Comparison of ENCODE assay signal across 11 mouse cellular contexts in the genomic region with DNA sequence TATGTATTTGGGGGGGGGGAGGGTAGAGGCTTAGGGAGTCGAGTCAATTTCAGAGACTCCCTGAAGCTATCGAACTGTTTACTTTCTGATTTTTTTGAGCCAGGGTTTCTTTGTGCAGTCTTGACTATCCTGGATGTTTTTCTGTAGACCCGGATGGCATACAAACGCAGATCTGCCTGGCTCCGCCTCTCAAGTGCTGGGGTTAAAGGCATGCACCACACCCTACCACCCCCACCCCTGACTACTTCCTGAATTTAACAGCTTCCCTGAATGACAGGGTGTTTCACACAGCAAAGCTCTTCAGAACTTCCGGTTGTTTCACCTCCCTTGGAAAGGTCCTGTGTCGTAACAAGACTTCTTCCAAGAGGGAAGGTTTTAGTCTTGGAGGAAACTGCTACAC. TPM values are rescaled to one million over a fixed set of nuclear protein-coding genes. Genes with fewer than 3 reads are reported as not detected.
DNase-seq lines count a peak whose midpoint lies in the region; ATAC-seq lines count a peak whose summit lies in the region.
"Had no signal": no experiment of that assay in that cellular context is flagged by ENCODE, and none has a peak within 500 bp of the region (broad histone marks: within the 10 kb centered on the region; RNA-seq: fewer than 3 reads in every experiment).

No protein-coding gene starts in this region.

- H3K27me3 ChIP-seq in kidney, embryonic 16.5 days (ENCODE audit: insufficient read depth, low read length) = no peaks in the 10 kb centered on the region; the same call in 1 of the 2 replicates
- H3K27me3 ChIP-seq: heart, embryonic 15.5 days; neural tube, embryonic 12.5 days had no signal

- no peak overlapping the region for H3K4me2 ChIP-seq in kidney, embryonic 16.5 days (replicated peaks; ENCODE audit: low read depth, low read length)
- H3K4me2 ChIP-seq: heart, embryonic 15.5 days; neural tube, embryonic 12.5 days had no signal

- H3K27ac ChIP-seq in kidney, embryonic 16.5 days (ENCODE audit: low read length) = no peak overlapping the region
- H3K27ac ChIP-seq: heart, embryonic 15.5 days; neural tube, embryonic 12.5 days had no signal

- WGBS in kidney, embryonic 16.5 days = 61% methylated on average over 7 of the region's 7 CpGs

- no peak overlapping the region for H3K9ac ChIP-seq in kidney, embryonic 16.5 days (replicated peaks; ENCODE audit: low read length)
- H3K9ac ChIP-seq: heart, embryonic 15.5 days; neural tube, embryonic 12.5 days had no signal

- no peak for ATAC-seq in kidney, embryonic 16.5 days (ENCODE audit: low FRiP score, low TSS enrichment)
- peak; percentile 84 to 92; a peak in 3 of 4 replicates for ATAC-seq in hematopoietic stem cell, adult 5-6 weeks (replicated peaks in 1 of 2; ENCODE audit: insufficient read depth in 1 of 2, low FRiP score in 2 of 2, low TSS enrichment in 1 of 2, low read depth in 1 of 2, poor library complexity in 2 of 2, severe bottlenecking in 2 of 2)

- intact Hi-C loops in left cerebral cortex, postnatal 25 days (cut with DNase I) = no loop called here

- no peaks in the 10 kb centered on the region for H3K36me3 ChIP-seq in kidney, embryonic 16.5 days (ENCODE audit: insufficient read depth, low read length)
- H3K36me3 ChIP-seq: heart, embryonic 15.5 days; neural tube, embryonic 12.5 days had no signal

- H3K4me3 ChIP-seq in kidney, embryonic 16.5 days (ENCODE audit: low read length) = no peak overlapping the region
- H3K4me3 ChIP-seq: heart, embryonic 15.5 days; neural tube, embryonic 12.5 days had no signal

- H3K9me3 ChIP-seq in kidney, embryonic 16.5 days (ENCODE audit: low read length) = no peaks in the 10 kb centered on the region
- H3K9me3 ChIP-seq: heart, embryonic 15.5 days; neural tube, embryonic 12.5 days had no signal

- peak; percentile 3 for DNase-seq in kidney, adult 9 months
- DNase-seq in lung, postnatal 25 days (ENCODE audit: low spot score) = peak; percentile 60
- peak; percentile 43 to 47 for DNase-seq in thymus, postnatal 10 days (ENCODE audit: low spot score in 2 of 2)
- no peak for DNase-seq in left cerebral cortex, postnatal 25 days (ENCODE audit: low spot score in 2 of 2)
- DNase-seq in cerebellum, adult 18-20 months = no peak
- no peak for DNase-seq in retina, embryonic 14.5 days (ENCODE audit: low spot score)
- DNase-seq: adrenal gland, adult 2 months had no signal

- no peaks in the 10 kb centered on the region for H3K4me1 ChIP-seq in kidney, embryonic 16.5 days (ENCODE audit: insufficient read depth, low read length)
- H3K4me1 ChIP-seq: heart, embryonic 15.5 days; neural tube, embryonic 12.5 days had no signal

RNA-seq across cellular contexts. Expression of a gene that starts 22.2 kb away (rescaled TPM):
- polyA plus RNA-seq in kidney, embryonic 16.5 days (2015; fragmentation: Nextera tagmentation; extraction: Ambion mirVana) = 15.6 and 17.8 TPM in 2 replicates
- 64.1 and 76.8 TPM in 2 replicates for total RNA-seq in hematopoietic stem cell, adult 5-6 weeks (2017)
- total RNA-seq in left cerebral cortex, postnatal 25 days (2021) = 10 to 100 TPM; 13.4 to 14.9 TPM

RNA-seq across cellular contexts. Expression of a gene that starts 25.7 kb away (rescaled TPM):
- 4.2 and 4.8 TPM in 2 replicates for polyA plus RNA-seq in kidney, embryonic 16.5 days (2015; fragmentation: Nextera tagmentation; extraction: Ambion mirVana)
- 7.8 and 8.8 TPM in 2 replicates for total RNA-seq in hematopoietic stem cell, adult 5-6 weeks (2017)
- 10 to 100 TPM; 52.3 to 53.8 TPM for total RNA-seq in left cerebral cortex, postnatal 25 days (2021)

Comparison
In these comparisons a context has a peak if more than half of its experiments do, and no peak if none do; other contexts are left out.
1. DNase-seq: peak in kidney, adult 9 months (single experiment), lung, postnatal 25 days (single experiment) and thymus, postnatal 10 days (2 of 2); none in left cerebral cortex, postnatal 25 days (0 of 2), cerebellum, adult 18-20 months (0 of 2) and retina, embryonic 14.5 days (single experiment).